ENCODE assay signal across 8 mouse cellular contexts in genomic region chr11:29171959-29172391, GRCm38 (mm10). TPM values are rescaled to one million over a fixed set of nuclear protein-coding genes. Genes with fewer than 3 reads are reported as not detected.
DNase-seq lines count a peak whose midpoint lies in the region; ATAC-seq and TF ChIP-seq lines count a peak whose summit lies in the region.

No protein-coding gene starts in this region.

- TF ChIP-seq EP300 in liver, embryonic 14.5 days (IDR thresholded peaks at IDR 0.05; ENCODE audit: low read depth): no peak

- H3K27me3 ChIP-seq in heart, embryonic 14.5 days (ENCODE audit: control insufficient read depth, insufficient read depth, low read length): no peaks in the 10 kb centered on the region
- no peaks in the 10 kb centered on the region for H3K27me3 ChIP-seq in liver, embryonic 14.5 days (ENCODE audit: control insufficient read depth, insufficient read depth, low read length)
- no peaks in the 10 kb centered on the region for H3K27me3 ChIP-seq in stomach, embryonic 15.5 days (replicated peaks)

- H3K4me3 ChIP-seq in heart, embryonic 14.5 days (ENCODE audit: control insufficient read depth in 1 of 2, insufficient read depth in 1 of 2, low read depth in 1 of 2, low read length in 2 of 2): peak overlapping the region; percentile 71 to 99
- H3K4me3 ChIP-seq in liver, embryonic 14.5 days (ENCODE audit: insufficient read depth in 1 of 2, low read depth in 2 of 2, low read length in 2 of 2): peak overlapping the region; percentile 97 to 99
- H3K4me3 ChIP-seq in stomach, embryonic 15.5 days (replicated peaks): peak overlapping the region; percentile 95

- WGBS in heart, embryonic 14.5 days: under 1% methylated on average over 34 of the region's 34 CpGs
- WGBS in liver, embryonic 14.5 days (ENCODE audit: insufficient replicate concordance): under 1% methylated on average over 34 of the region's 34 CpGs
- under 1% methylated on average over 34 of the region's 34 CpGs for WGBS in stomach, embryonic 15.5 days

- H3K4me1 ChIP-seq in heart, embryonic 14.5 days (ENCODE audit: control insufficient read depth in 2 of 2, insufficient read depth in 2 of 2, low read length in 2 of 2): peaks cover 0 to 13% of the 10 kb centered on the region in 2 experiments; a peak in 2 of 4 replicates
- peaks cover 4 to 7% of the 10 kb centered on the region in 2 experiments for H3K4me1 ChIP-seq in liver, embryonic 14.5 days (replicated peaks; ENCODE audit: control insufficient read depth in 2 of 2, insufficient read depth in 2 of 2, low read length in 1 of 2)
- peaks cover 6% of the 10 kb centered on the region for H3K4me1 ChIP-seq in stomach, embryonic 15.5 days

- peak; percentile 82 for DNase-seq in CD4-positive helper T cell, adult 2 months (ENCODE audit: low read depth, low spot score)
- DNase-seq in brain, embryonic 18.5 days (ENCODE audit: low read depth, low spot score): peak; percentile 40
- DNase-seq in fibroblast of lung, adult 2 months (ENCODE audit: low read depth): peak; percentile 15
- DNase-seq in kidney, postnatal 25 days: peak; percentile 75 to 84
- peak; percentile 40 to 63 (median 52) for DNase-seq in liver, embryonic 14.5 days (ENCODE audit: low read depth in 3 of 3, low spot score in 3 of 3)
- DNase-seq in neural tube, embryonic 10.5 days (ENCODE audit: extremely low spot score, low spot score): peak; percentile 43

- H3K27ac ChIP-seq in heart, embryonic 14.5 days (replicated peaks in 1 of 2; ENCODE audit: control insufficient read depth in 1 of 2, insufficient read depth in 1 of 2, low read depth in 2 of 2, low read length in 2 of 2): peak overlapping the region; percentile 76 to 99
- H3K27ac ChIP-seq in liver, embryonic 14.5 days: peak overlapping the region; percentile 95
- H3K27ac ChIP-seq in stomach, embryonic 15.5 days: peak overlapping the region; percentile 75

- H3K9me3 ChIP-seq in heart, embryonic 14.5 days (ENCODE audit: control insufficient read depth, low read length): no peaks in the 10 kb centered on the region
- H3K9me3 ChIP-seq in liver, embryonic 14.5 days (ENCODE audit: control insufficient read depth, low read length): no peaks in the 10 kb centered on the region
- no peaks in the 10 kb centered on the region for H3K9me3 ChIP-seq in stomach, embryonic 15.5 days

- 0 out of 2 replicates have a peak, but pooled peaks cover 3% of the 10 kb centered on the region for H3K36me3 ChIP-seq in heart, embryonic 14.5 days (ENCODE audit: control insufficient read depth, insufficient read depth, low read length)
- H3K36me3 ChIP-seq in liver, embryonic 14.5 days (replicated peaks; ENCODE audit: control insufficient read depth, insufficient read depth, low read depth): no peaks in the 10 kb centered on the region
- H3K36me3 ChIP-seq in stomach, embryonic 15.5 days: no peaks in the 10 kb centered on the region

- peak overlapping the region; percentile 82 for H3K9ac ChIP-seq in heart, embryonic 14.5 days (ENCODE audit: low read length)
- H3K9ac ChIP-seq in liver, embryonic 14.5 days (replicated peaks): peak overlapping the region; percentile 100
- H3K9ac ChIP-seq in stomach, embryonic 15.5 days: peak overlapping the region; percentile 53

- TF ChIP-seq CTCF in liver, embryonic 14.5 days (IDR thresholded peaks at IDR 0.05; ENCODE audit: low read depth): no peak

- peak overlapping the region; percentile 86 for H3K4me2 ChIP-seq in heart, embryonic 14.5 days (ENCODE audit: low read length)
- H3K4me2 ChIP-seq in liver, embryonic 14.5 days (ENCODE audit: low read depth): peak overlapping the region; percentile 92
- H3K4me2 ChIP-seq in stomach, embryonic 15.5 days: peak overlapping the region; percentile 85

- peak; percentile 7; the same call in 1 of the 2 replicates for ATAC-seq in heart, embryonic 14.5 days (ENCODE audit: insufficient number of reproducible peaks, insufficient read depth, low FRiP score, low read depth)
- ATAC-seq in liver, embryonic 14.5 days (ENCODE audit: insufficient read depth): peak; percentile 7
- ATAC-seq in stomach, embryonic 15.5 days (ENCODE audit: insufficient read depth, low FRiP score, low read depth): peak; percentile 34

RNA-seq across cellular contexts. Expression of gene Ppp4r3b, which starts 0.7 kb away (rescaled TPM):
- polyA plus RNA-seq in heart, embryonic 14.5 days (2014; fragmentation: Nextera tagmentation; extraction: Ambion mirVana): 38.8 and 40.1 TPM in 2 replicates
- 7.0 and 10.1 TPM in 2 replicates for polyA plus RNA-seq in liver, embryonic 14.5 days (2012; rRNA removed)
- polyA plus RNA-seq in liver, embryonic 14.5 days (2014; fragmentation: Nextera tagmentation; extraction: Ambion mirVana): 35.0 and 42.9 TPM in 2 replicates
- polyA plus RNA-seq in stomach, embryonic 15.5 days (2015; fragmentation: Nextera tagmentation; extraction: Ambion mirVana): 83.6 and 86.2 TPM in 2 replicates

RNA-seq across cellular contexts. Expression of gene Pnpt1, which starts 41.4 kb away (rescaled TPM):
- 37.1 and 37.9 TPM in 2 replicates for polyA plus RNA-seq in heart, embryonic 14.5 days (2014; fragmentation: Nextera tagmentation; extraction: Ambion mirVana)
- polyA plus RNA-seq in liver, embryonic 14.5 days (2012; rRNA removed): 19.6 and 27.4 TPM in 2 replicates
- 30.6 and 35.6 TPM in 2 replicates for polyA plus RNA-seq in liver, embryonic 14.5 days (2014; fragmentation: Nextera tagmentation; extraction: Ambion mirVana)
- polyA plus RNA-seq in stomach, embryonic 15.5 days (2015; fragmentation: Nextera tagmentation; extraction: Ambion mirVana): 37.2 and 41.6 TPM in 2 replicates

Comparison
In these comparisons a context has a peak if more than half of its experiments do, and no peak if none do; other contexts are left out.
1. Peak in every context shown above with its lines: DNase-seq, ATAC-seq, H3K4me3 ChIP-seq and H3K27ac ChIP-seq.
2. DNase-seq: peak in every context shown above with its lines; median percentile 82 in CD4-positive helper T cell, adult 2 months; 80 in kidney, postnatal 25 days; 52 in liver, embryonic 14.5 days; 43 in neural tube, embryonic 10.5 days; 40 in brain, embryonic 18.5 days; 15 in fibroblast of lung, adult 2 months.